Mouse (Mus musculus) Patski (cell line): ENCODE data around the gene Fgf10. TPM values are rescaled to one million over a fixed set of nuclear protein-coding genes. Genes with fewer than 3 reads are reported as not detected.

Experiments
- ATAC-seq: fragments of 100-300 bp; one replicate; pipeline ENCODE4 v1.8.0; 2021
- CTCF ChIA-PET: fragments of 350-600 bp; sonication (Branson Sonifier 250); formaldehyde crosslinking; loops from one replicate; lab custom pipeline; 2022; ENCODE audit warnings: inconsistent platforms; lab: Charles Lee
- POLR2A ChIA-PET: fragments of 350-600 bp; sonication (Branson Sonifier 250); formaldehyde crosslinking; loops from one replicate; lab custom pipeline; 2022; ENCODE audit warnings: antibody characterized with exemption, inconsistent platforms; lab: Charles Lee
- DNase-seq: peaks from one replicate; pipeline ENCODE4 v3.0.0-alpha.2; 2011; ENCODE audit warnings: low read depth, low spot score
- H3K27me3 ChIP-seq: fragments of 371-371 bp; one replicate; pipeline ENCODE4 v1.5.1; 2021
- CTCF ChIP-seq: fragments of 100-300 bp; IDR thresholded peaks from one replicate; pipeline ENCODE4 v1.5.1; 2021
- in situ Hi-C: fragments of 300-500 bp; cut with MboI; formaldehyde crosslinking; loops from 3 replicates; pipeline ENCODE4 v1.11.1; 2018; ENCODE audit warnings: low pct_unique_long_range_greater_than_20kb, mixed read lengths
- polyA plus RNA-seq: library from polyadenylated mRNA; unstranded; gene quantifications from one replicate; pipeline ENCODE4 v1.2.3, GENCODE M21; 2021

Fgf10 gene
- polyA plus RNA-seq, 1 experiment from 2014 or later, result 1.9 TPM

DNA sequence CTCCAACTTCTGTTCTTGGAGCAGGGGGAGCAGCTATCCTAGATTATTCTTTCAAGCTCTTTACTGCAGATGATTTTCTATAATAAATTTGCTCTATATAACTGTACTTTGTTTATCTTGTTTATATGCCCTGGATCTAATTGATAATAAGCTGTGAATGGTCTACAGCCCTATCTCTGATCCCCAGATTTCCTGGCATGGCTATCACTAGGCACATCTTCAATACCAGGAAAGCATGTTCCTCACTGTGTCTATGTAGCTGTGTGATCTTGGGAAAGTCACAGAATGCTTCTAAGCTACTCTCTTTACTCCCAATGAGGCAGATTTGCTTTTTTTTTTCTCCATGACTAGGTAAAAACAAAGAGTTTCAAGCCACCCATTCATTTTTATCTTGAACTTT, 164.4 kb downstream of the Fgf10 start:
- DNase-seq, result no peak
- POLR2A ChIA-PET, result interaction anchor here (0.6 kb wide), 1 partner anchor 34 kb away, joined by 3 read pairs; no protein-coding TSS in a partner anchor
- CTCF ChIA-PET, result interaction anchor here (0.6 to 0.8 kb wide), 2 partner anchors 11 to 46 kb away, joined by 3 read pairs; no protein-coding TSS in a partner anchor
- in situ Hi-C loops, result no loop called here
- H3K27me3 ChIP-seq, result no peaks in the 10 kb centered on the region
- TF ChIP-seq CTCF, result no peak
- no peak for ATAC-seq

DNA sequence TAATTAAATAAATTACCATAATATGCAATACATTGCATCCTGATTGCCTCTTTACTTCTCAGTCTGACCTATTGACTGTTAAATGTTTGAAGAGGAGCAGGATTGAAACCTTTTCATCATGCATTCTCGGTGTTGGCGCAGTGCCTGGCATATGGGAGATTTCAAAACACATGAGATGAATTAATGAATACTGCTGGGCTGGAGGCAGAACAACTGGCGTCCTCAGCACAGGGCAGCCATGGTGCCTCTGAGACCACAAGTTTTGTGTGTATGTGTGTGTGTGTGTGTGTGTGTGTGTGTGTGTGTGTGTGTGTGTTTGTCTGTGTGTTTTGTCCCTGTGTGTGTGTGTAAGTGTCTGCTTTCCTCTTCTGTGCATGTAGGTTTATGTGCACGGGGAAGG, 165.5 kb downstream of the Fgf10 start:
- DNase-seq, result no peak
- POLR2A ChIA-PET, result no interaction called here
- TF ChIP-seq CTCF, result no peak

More for the DNA sequence above, 165.5 kb downstream of the Fgf10 start:
- H3K27me3 ChIP-seq, result no peaks in the 10 kb centered on the region
- CTCF ChIA-PET, result interaction anchor here (0.7 kb wide), 1 partner anchor 26 kb away, joined by 3 read pairs; no protein-coding TSS in a partner anchor
- in situ Hi-C loops, result no loop called here
- ATAC-seq, result no peak
